Mouse (Mus musculus): Measurements from ENCODE around the gene Appl1. TPM values are rescaled to one million over a fixed set of nuclear protein-coding genes. Genes with fewer than 3 reads are reported as not detected.

Appl1 gene
- 14.9 and 17.0 TPM in 2 replicates for polyA plus RNA-seq (2015; fragmentation: Nextera tagmentation; extraction: Ambion mirVana)

DNA sequence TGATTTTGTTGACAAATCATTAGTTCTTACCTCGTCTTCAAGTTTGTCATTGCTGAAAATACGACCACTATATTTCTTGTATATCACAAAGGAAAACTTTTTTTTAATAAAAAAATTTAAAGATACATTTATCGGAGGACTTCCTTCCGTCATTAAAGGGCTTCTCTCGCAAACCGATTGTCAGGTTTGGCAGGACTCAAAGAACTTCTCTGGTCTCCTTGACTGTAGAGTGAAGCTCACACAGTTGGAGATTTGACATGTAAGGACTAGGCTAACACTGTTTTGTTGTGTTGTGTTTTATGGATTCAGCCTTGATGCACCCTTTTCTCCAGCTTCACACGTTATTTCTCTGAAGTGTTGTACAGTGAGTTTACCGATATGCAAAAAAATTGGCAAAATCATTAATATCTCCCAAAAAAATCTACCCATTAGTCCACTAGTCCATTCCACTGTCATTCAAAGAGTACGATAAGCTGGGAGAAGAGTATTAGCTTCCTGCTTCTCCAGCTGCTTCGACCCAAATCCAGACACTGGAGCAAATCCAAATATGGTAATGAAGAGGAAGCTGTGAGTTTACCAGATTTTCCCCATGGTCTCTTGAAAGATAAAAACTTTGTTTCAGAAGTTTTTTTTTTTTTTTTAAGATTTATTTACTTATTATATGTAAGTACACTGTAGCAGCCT lies at the start of gene Appl1:
Gene Appl1 (minus strand): TSS at position 127 of the 684 bp plus-strand sequence.
- Histone ChIP-seq H3K27me3 (replicated peaks; ENCODE audit: control insufficient read depth, insufficient read depth, low read length) (no peaks in the 10 kb centered on the region), H3K4me3 (ENCODE audit: low read depth, low read length) (peak within 1 kb of the TSS; percentile 84), H3K9ac (ENCODE audit: low read depth, low read length) (peak within 1 kb of the TSS; percentile 91), H3K4me1 (replicated peaks; ENCODE audit: control insufficient read depth, insufficient read depth, low read length) (0 out of 2 replicates have a peak, but pooled peaks cover 3% of the 10 kb centered on the region), H3K9me3 (ENCODE audit: control insufficient read depth) (no peaks in the 10 kb centered on the region), H3K36me3 (ENCODE audit: control insufficient read depth, insufficient read depth) (no peaks in the 10 kb centered on the region), H3K27ac (ENCODE audit: low read depth, low read length) (peak within 1 kb of the TSS; percentile 72), H3K4me2 (replicated peaks; ENCODE audit: low read depth) (peak within 1 kb of the TSS; percentile 76)
- no peak for ATAC-seq
- 40% methylated on average over 10 of the region's 10 CpGs for WGBS
- no peak for TF ChIP-seq CTCF (IDR thresholded peaks at IDR 0.05; ENCODE audit: low read depth)

DNA sequence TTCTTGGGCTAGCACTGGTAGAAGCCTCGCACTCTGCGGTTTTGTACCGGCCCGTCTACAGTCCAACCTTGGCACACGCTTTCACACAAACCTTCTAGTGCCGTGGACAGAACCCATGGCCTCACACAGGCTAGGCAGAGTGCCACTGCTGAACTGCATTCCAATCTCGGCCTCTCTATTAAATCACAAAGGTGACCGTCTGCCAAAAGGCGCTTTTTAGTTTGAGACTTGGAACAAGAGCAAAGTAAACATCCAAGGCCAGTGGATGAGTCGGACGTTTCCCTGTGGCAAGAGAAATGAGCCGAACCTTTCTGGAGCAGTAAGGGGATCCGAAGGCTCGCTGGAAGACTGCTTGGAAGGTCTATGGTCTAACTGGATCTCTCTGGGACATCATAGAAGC lies 48.8 kb upstream of the Appl1 start:
- H3K27ac ChIP-seq (ENCODE audit: low read depth, low read length), result no peak overlapping the region
- no peak for ATAC-seq
- H3K4me1 ChIP-seq (replicated peaks; ENCODE audit: control insufficient read depth, insufficient read depth, low read length), result no peaks in the 10 kb centered on the region
- no peak overlapping the region for H3K4me2 ChIP-seq (replicated peaks; ENCODE audit: low read depth)
- no peak overlapping the region for H3K4me3 ChIP-seq (ENCODE audit: low read depth, low read length)
- no peaks in the 10 kb centered on the region for H3K36me3 ChIP-seq (ENCODE audit: control insufficient read depth, insufficient read depth)
- no peak for TF ChIP-seq CTCF (IDR thresholded peaks at IDR 0.05; ENCODE audit: low read depth)
- H3K9ac ChIP-seq (ENCODE audit: low read depth, low read length), result no peak overlapping the region
- H3K27me3 ChIP-seq (replicated peaks; ENCODE audit: control insufficient read depth, insufficient read depth, low read length), result no peaks in the 10 kb centered on the region
- 71% methylated on average over 14 of the region's 14 CpGs for WGBS
- no peaks in the 10 kb centered on the region for H3K9me3 ChIP-seq (ENCODE audit: control insufficient read depth)

DNA sequence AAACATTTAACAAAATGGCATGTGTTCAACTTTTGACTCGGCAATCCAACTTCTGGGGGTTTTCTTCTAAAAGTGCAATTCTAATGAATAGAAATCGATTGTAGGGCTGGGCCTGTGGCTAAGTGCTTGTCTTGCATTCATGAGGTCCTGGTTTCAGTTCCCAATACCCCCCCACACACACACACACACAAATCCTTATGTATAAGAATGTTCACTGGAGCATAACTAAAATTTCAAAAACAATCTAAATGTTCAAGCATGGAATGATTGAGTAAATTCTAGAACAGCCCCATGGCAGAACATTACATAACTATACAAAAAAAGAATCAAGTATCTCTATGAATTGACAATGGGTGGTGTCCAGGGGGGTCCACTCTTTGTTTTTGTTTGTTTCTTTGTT lies 46.9 kb upstream of the Appl1 start:
- H3K4me2 ChIP-seq (replicated peaks; ENCODE audit: low read depth), result no peak overlapping the region
- H3K4me3 ChIP-seq (ENCODE audit: low read depth, low read length), result no peak overlapping the region
- no peaks in the 10 kb centered on the region for H3K4me1 ChIP-seq (replicated peaks; ENCODE audit: control insufficient read depth, insufficient read depth, low read length)
- H3K9me3 ChIP-seq (ENCODE audit: control insufficient read depth), result no peaks in the 10 kb centered on the region
- H3K27me3 ChIP-seq (replicated peaks; ENCODE audit: control insufficient read depth, insufficient read depth, low read length), result no peaks in the 10 kb centered on the region
- no peak for ATAC-seq
- no peak overlapping the region for H3K27ac ChIP-seq (ENCODE audit: low read depth, low read length)
- 88% methylated on average over 2 of the region's 2 CpGs for WGBS
- H3K36me3 ChIP-seq (ENCODE audit: control insufficient read depth, insufficient read depth), result no peaks in the 10 kb centered on the region
- TF ChIP-seq CTCF (IDR thresholded peaks at IDR 0.05; ENCODE audit: low read depth), result no peak
- H3K9ac ChIP-seq (ENCODE audit: low read depth, low read length), result no peak overlapping the region

DNA sequence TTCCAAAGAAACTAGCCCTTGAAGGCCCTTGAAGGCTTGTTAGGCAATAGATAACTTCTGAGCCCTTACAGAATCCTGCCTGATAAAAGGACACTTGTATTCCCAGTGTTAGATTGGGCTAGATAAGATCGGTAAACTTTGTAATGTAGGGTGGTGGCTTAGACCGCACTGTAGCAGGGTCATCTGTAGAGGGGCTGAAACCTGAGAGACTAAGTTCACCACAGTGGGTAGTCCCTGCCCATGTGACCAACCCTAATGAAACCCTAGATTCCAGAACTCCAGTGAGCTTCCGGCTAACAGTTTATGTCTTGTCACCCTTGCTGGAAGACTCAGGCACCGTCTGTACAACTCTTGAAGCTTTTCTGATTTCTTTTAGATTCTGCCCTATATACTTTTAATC lies 42.6 kb upstream of the Appl1 start:
- no peaks in the 10 kb centered on the region for H3K36me3 ChIP-seq (ENCODE audit: control insufficient read depth, insufficient read depth)
- 29% methylated on average over 4 of the region's 4 CpGs for WGBS
- H3K27ac ChIP-seq (ENCODE audit: low read depth, low read length), result no peak overlapping the region

DNA sequence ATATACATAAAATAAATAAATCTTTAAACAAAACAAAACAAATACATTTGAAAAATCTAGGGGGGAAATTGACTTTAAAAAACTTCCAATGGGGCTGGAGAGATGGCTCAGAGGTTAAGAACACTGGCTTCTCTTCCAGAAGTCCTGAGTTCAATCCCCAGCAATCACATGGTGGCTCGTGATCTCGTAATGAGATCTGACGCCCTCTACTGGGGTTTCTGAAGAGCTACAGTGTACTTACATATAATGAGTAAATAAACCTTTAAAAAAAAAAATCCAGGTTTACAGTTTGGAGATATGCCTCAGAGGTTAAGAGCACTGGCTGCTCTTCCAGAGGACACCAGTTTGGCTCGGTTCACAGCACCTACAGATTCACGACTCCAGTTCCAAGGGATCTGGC lies 40.5 kb upstream of the Appl1 start:
- H3K4me3 ChIP-seq (ENCODE audit: low read depth, low read length), result no peak overlapping the region
- no peak for TF ChIP-seq CTCF (IDR thresholded peaks at IDR 0.05; ENCODE audit: low read depth)
- no peak overlapping the region for H3K27ac ChIP-seq (ENCODE audit: low read depth, low read length)
- no peak for ATAC-seq
- WGBS, result 80% methylated on average over 5 of the region's 5 CpGs
- H3K36me3 ChIP-seq (ENCODE audit: control insufficient read depth, insufficient read depth), result no peaks in the 10 kb centered on the region
- H3K4me1 ChIP-seq (replicated peaks; ENCODE audit: control insufficient read depth, insufficient read depth, low read length), result no peaks in the 10 kb centered on the region
- H3K4me2 ChIP-seq (replicated peaks; ENCODE audit: low read depth), result no peak overlapping the region
- no peaks in the 10 kb centered on the region for H3K27me3 ChIP-seq (replicated peaks; ENCODE audit: control insufficient read depth, insufficient read depth, low read length)
- no peaks in the 10 kb centered on the region for H3K9me3 ChIP-seq (ENCODE audit: control insufficient read depth)
- no peak overlapping the region for H3K9ac ChIP-seq (ENCODE audit: low read depth, low read length)

More for the DNA sequence above, 42.6 kb upstream of the Appl1 start:
- Histone ChIP-seq H3K27me3 (replicated peaks; ENCODE audit: control insufficient read depth, insufficient read depth, low read length) (no peaks in the 10 kb centered on the region), H3K4me3 (ENCODE audit: low read depth, low read length) (no peak overlapping the region), H3K4me1 (replicated peaks; ENCODE audit: control insufficient read depth, insufficient read depth, low read length) (no peaks in the 10 kb centered on the region), H3K9me3 (ENCODE audit: control insufficient read depth) (no peaks in the 10 kb centered on the region), H3K9ac (ENCODE audit: low read depth, low read length) (no peak overlapping the region), H3K4me2 (replicated peaks; ENCODE audit: low read depth) (no peak overlapping the region)
- TF ChIP-seq CTCF (IDR thresholded peaks at IDR 0.05; ENCODE audit: low read depth), result no peak
- no peak for ATAC-seq

DNA sequence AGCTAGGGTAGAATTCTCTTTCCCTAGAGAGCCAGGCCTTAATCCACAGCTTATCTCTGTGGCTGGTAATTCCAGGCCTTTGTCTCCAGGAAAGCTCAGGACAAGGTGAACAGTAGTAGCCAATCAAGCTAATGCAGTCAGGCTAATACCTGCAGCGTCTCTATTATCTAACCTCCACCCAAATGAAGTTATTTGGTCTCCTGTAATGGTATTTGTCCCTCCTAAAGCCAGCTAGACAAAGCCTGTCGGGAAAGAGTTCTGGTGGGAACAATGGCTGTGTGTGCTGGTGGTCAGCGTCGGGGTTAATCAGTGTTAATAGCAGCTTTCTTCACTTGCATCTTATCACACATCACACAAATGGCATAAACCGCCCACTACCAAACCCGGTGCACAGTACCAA lies 34.9 kb upstream of the Appl1 start:
- 33% methylated on average over 6 of the region's 6 CpGs for WGBS
- Histone ChIP-seq H3K36me3 (ENCODE audit: control insufficient read depth, insufficient read depth) (no peaks in the 10 kb centered on the region), H3K4me3 (ENCODE audit: low read depth, low read length) (no peak overlapping the region), H3K27me3 (replicated peaks; ENCODE audit: control insufficient read depth, insufficient read depth, low read length) (no peaks in the 10 kb centered on the region), H3K9me3 (ENCODE audit: control insufficient read depth) (no peaks in the 10 kb centered on the region), H3K4me1 (replicated peaks; ENCODE audit: control insufficient read depth, insufficient read depth, low read length) (no peaks in the 10 kb centered on the region), H3K4me2 (replicated peaks; ENCODE audit: low read depth) (no peak overlapping the region), H3K27ac (ENCODE audit: low read depth, low read length) (no peak overlapping the region), H3K9ac (ENCODE audit: low read depth, low read length) (no peak overlapping the region)
- ATAC-seq, result no peak
- no peak for TF ChIP-seq CTCF (IDR thresholded peaks at IDR 0.05; ENCODE audit: low read depth)

Data from intestine, postnatal 0 days (tissue).